Mouse (Mus musculus): ENCODE results near the gene Olfr812.
"Not testable (repeated sequence)": the region's sequence is repeated elsewhere in the genome, so short reads cannot be mapped to it uniquely, and the experiment has no call there.

Olfr812 gene

DNA sequence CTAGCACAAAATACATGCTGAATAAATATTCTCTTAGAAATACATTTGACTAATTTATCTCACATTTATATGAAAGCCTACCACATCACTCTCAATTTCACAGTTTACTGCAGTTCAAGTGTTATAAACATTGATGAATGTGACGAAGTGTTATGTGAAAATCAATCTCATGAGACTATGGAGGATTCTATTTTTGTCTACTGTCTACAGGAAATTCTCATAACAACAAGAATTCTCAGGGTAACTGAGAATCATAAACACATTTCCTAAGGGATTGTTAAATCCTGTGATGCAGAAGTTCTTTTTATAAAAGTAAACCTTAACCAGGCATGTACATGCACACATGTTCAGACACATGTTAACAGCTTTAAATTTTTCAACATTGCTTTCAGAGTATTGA lies at the start of gene Olfr812:
Olfr812 (minus strand) TSS at position 101 of the 400 bp plus-strand sequence.
- no peak for DNase-seq (ENCODE audit: low spot score in 2 of 2)

GRCm38 (mm10) chr10:129885934-129886333 lies 40.0 kb upstream of the Olfr812 start:
- DNase-seq (ENCODE audit: low spot score in 2 of 2) = no peak

GRCm38 (mm10) chr10:129885496-129885895 lies 39.6 kb upstream of the Olfr812 start:
- not testable (repeated sequence) for DNase-seq (ENCODE audit: low spot score in 2 of 2)

- not testable (repeated sequence) for DNase-seq (ENCODE audit: low spot score in 2 of 2)
These were observed 33.9 kb upstream of the Olfr812 start, which contains the start of gene Olfr814 for GRCm38 (mm10) chr10:129879751-129880150. TSS of gene Olfr814 (minus strand) at chr10:129879851.

- DNase-seq (ENCODE audit: low spot score in 2 of 2) = no peak
These were observed 9.2 kb upstream of the Olfr812 start, which contains the start of gene Olfr813 for GRCm38 (mm10) chr10:129855067-129855466. TSS of gene Olfr813 (plus strand) at chr10:129855367.

DNA sequence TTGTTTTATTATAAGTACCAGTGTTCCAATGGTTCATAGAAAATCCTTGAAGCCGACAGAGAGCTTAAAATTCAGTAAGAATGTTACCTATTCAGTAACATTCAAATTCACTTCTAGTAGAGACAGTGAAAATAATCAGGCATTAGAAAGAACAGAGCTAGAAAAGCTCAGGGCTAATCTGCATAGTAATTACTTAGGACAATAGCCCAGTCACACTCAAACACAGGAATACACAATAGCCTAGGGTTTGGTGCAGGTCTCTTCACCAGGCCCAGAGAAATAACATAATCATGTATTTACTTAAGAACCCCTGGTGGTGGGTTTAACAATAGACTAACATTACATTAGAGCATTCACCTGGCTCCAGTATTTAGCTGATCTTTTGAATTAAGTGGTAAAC lies 1.4 kb upstream of the Olfr812 start:
- DNase-seq (ENCODE audit: low spot score in 2 of 2) = no peak

DNA sequence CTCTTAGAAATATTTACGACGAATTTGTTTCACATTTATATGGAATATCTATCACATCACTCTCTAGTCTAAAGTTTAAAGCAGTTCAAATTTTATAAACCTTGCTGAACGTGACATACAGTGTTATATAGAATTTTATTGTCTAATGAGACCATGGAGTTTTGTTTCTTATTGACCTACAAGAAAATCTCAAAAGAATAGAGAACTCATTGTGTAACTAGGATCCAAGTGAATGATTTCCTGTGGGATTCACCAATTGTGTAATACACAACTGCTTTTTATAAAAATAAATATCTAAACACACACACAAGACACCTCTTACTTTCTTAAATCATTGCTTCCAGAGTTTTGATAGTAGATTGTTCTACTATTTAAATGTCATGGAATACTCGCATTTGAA lies 41.6 kb downstream of the Olfr812 start, which contains the start of gene Olfr811:
Olfr811 (minus strand) TSS at position 101 of the 400 bp plus-strand sequence.
- no peak for DNase-seq (ENCODE audit: low spot score in 2 of 2)

DNA sequence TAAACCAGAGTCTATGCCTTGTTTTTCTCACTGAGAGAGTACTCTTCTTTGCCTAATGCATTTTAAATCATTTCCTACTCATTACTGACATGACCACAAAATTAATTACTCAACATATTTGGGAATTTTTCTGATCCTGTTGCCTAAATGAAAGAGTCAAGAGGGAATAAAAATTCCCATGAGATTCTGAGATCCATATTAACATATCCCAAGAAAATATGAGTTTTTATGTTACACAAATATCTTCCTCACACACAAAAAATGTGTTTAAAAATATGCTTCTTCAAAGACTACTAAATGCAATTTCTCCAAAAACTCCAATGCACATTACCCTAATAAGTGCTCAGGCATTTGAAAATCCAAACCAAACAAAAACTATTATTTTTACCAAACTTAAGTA lies 51.1 kb downstream of the Olfr812 start, which contains the start of gene Olfr810:
Olfr810 (minus strand) TSS at position 101 of the 400 bp plus-strand sequence.
- DNase-seq (ENCODE audit: low spot score in 2 of 2) = no peak
